Mouse (Mus musculus) testis, adult 2 months (tissue): ENCODE results near the gene Madcam1. TPM values are rescaled to one million over a fixed set of nuclear protein-coding genes. Genes with fewer than 3 reads are reported as not detected.

Experiments used
- H3K27ac ChIP-seq: fragments of 200-500 bp; 2 replicates; pipeline ENCODE4 v1.5.1; 2012; ENCODE audit warnings: low read depth, low read length; ENCODE audit not compliant: control insufficient read depth, insufficient read depth
- H3K27me3 ChIP-seq: fragments of 200-500 bp; 2 replicates; pipeline ENCODE4 v1.6.1; 2012; ENCODE audit warnings: mild to moderate bottlenecking, low read length, moderate library complexity; ENCODE audit not compliant: control insufficient read depth, insufficient read depth
- H3K36me3 ChIP-seq: fragments of 200-500 bp; 2 replicates; pipeline ENCODE4 v1.6.1; 2012; ENCODE audit warnings: mild to moderate bottlenecking, low read length; ENCODE audit not compliant: control insufficient read depth, insufficient read depth
- H3K4me1 ChIP-seq: fragments of 200-500 bp; 2 replicates; pipeline ENCODE4 v1.6.1; 2012; ENCODE audit warnings: low read length; ENCODE audit not compliant: control insufficient read depth, insufficient read depth
- H3K4me3 ChIP-seq: fragments of 200-500 bp; 2 replicates; pipeline ENCODE4 v1.5.1; 2012; ENCODE audit warnings: low read depth, mild to moderate bottlenecking, low read length, moderate library complexity, mixed read lengths; ENCODE audit not compliant: control insufficient read depth
- CTCF ChIP-seq: fragments of 200-500 bp; IDR thresholded peaks from 2 replicates; pipeline ENCODE4 v1.5.1; 2012; ENCODE audit warnings: low read depth, mild to moderate bottlenecking, inconsistent platforms, low read length, moderate library complexity; ENCODE audit not compliant: control insufficient read depth, insufficient read depth, insufficient replicate concordance
- POLR2A ChIP-seq: fragments of 200-500 bp; IDR thresholded peaks from 2 replicates; pipeline ENCODE4 v1.6.1; 2012; ENCODE audit warnings: low read depth, mild to moderate bottlenecking, inconsistent platforms, low read length, moderate library complexity; ENCODE audit not compliant: control insufficient read depth
- polyA plus RNA-seq: library from polyadenylated mRNA; depleted of rRNA; stranded (reverse); fragments of >200 nt; gene quantifications from 2 replicates; pipeline ENCODE4 v1.2.3, GENCODE M21; 2012

Gene Madcam1
- polyA plus RNA-seq, 1 experiment = not detected

DNA sequence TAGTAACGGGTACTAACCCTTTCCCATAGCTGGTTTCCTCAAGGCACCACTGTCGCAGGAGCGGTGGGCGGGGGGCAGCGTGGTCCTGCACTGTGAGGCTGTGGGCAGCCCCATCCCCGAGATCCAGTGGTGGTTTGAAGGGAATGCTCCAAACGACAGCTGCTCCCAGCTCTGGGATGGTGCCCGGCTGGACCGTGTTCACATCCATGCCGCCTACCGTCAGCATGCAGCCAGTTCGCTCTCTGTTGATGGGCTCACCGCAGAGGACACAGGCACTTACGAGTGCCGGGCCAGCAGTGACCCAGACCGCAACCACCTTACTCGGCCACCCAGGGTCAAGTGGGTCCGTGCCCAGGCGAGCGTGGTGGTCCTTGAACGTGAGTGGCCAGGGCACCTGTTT lies 44.3 kb downstream of the Madcam1 start:
- no peak for TF ChIP-seq CTCF
- no peak for TF ChIP-seq POLR2A
- H3K27me3 ChIP-seq = no peaks in the 10 kb centered on the region
- no peaks in the 10 kb centered on the region; the same call in 1 of the 2 replicates for H3K36me3 ChIP-seq
- no peak overlapping the region for H3K27ac ChIP-seq
- peaks cover 19% of the 10 kb centered on the region for H3K4me1 ChIP-seq
- no peak overlapping the region for H3K4me3 ChIP-seq

DNA sequence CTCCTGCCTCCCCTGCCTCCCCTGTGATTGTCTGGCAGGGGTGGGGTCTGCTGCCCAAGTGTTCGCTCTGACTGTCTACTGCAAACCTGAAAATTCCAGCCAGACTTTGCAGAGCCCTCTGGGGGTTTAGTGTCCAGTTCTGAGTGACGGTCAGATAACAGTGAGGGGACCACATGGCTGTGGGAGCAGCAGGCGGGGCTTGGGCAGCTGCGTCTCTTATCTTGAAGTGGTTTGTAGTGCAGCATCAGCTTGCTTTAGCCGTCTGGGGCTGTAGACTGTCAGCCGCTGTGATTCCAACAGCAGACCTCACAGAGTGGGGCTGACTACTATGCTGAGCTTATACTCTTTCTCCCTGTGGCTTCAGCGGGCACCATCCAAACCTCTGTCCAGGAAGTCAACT lies 44.9 kb downstream of the Madcam1 start:
- peaks cover 19% of the 10 kb centered on the region for H3K4me1 ChIP-seq
- no peak for TF ChIP-seq POLR2A
- no peak for TF ChIP-seq CTCF
- H3K36me3 ChIP-seq = no peaks in the 10 kb centered on the region; the same call in 1 of the 2 replicates
- H3K4me3 ChIP-seq = peak overlapping the region; percentile 59
- H3K27me3 ChIP-seq = no peaks in the 10 kb centered on the region
- no peak overlapping the region for H3K27ac ChIP-seq

DNA sequence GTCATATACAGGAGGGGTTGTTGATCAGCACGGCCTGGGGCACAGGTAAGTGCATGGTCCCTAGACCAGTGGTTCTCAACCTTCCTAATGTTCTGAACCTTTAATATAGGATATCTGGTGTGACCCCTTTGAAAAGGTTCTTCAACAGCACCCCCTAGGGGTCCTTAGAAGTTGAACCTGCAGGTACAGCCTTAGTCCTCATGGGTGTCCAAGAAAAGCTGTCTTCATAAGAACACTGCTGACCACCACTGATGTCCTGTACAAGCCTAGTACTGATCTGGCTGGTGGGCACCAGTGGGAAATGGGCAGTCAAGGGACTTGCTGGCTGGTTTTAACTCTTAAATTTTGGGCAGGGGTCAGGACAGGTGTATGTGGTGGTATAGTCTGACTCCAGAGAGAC lies 47.7 kb downstream of the Madcam1 start:
- Histone ChIP-seq H3K4me3 (no peak overlapping the region), H3K27me3 (no peaks in the 10 kb centered on the region), H3K4me1 (peaks cover 15% of the 10 kb centered on the region), H3K27ac (no peak overlapping the region), H3K36me3 (no peaks in the 10 kb centered on the region; the same call in 1 of the 2 replicates)
- TF ChIP-seq POLR2A (no peak), CTCF (no peak)

DNA sequence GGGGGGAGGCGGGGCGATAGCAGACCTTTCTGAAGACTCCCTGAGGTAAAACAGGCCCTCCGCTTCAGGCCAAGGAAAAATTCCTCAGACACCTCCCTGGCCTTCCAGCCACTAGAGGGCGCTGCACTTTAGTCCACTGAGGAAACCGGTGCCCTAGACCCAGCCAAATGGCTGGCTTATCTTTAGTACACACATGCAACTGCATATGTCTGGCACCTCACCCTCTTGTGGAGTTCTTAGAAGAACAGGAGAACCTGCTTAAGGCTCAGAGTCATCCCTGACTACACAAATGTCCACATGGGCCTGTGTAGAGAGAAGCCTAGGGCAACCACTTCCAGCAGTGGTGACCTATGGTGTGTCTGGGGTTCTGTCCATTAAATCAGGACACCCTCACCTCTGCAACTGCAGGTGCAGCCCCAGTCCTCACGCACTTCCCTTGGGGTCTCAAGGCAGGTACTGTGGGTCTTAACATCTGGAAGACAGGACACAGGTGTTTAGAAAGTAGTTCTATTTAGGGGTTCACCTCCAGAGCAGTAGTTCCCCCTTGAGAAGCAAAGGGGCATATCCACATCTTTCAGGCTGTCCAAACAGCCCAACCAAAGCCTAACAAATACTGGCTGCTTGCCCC lies 48.3 kb downstream of the Madcam1 start:
- H3K4me1 ChIP-seq = peaks cover 20% of the 10 kb centered on the region
- peak; percentile 71; the same call in 1 of the 2 replicates for TF ChIP-seq CTCF
- no peak for TF ChIP-seq POLR2A
- H3K36me3 ChIP-seq = no peaks in the 10 kb centered on the region; the same call in 1 of the 2 replicates
- H3K27ac ChIP-seq = no peak overlapping the region
- H3K4me3 ChIP-seq = no peak overlapping the region
- H3K27me3 ChIP-seq = no peaks in the 10 kb centered on the region

DNA sequence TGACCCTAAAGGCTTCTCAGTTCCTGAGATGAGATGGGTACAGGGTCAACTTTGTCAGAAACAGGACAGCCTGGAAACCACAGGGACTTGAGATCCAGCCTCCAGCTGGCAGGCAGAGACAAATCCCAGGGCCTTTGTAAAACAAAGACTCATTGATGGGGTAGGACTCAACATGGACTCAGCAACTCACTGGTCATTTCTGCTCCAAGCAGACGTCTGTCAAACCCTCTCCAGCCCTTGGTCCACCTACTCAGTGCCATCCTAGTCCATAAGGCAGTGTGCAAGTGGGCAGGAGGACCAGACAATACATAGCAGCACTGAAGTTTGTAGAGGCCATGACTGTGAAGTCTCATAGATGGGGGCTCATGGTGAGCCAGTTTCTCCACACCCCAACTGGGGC lies 48.8 kb downstream of the Madcam1 start:
- no peaks in the 10 kb centered on the region for H3K27me3 ChIP-seq
- no peak overlapping the region for H3K4me3 ChIP-seq
- TF ChIP-seq POLR2A = no peak
- TF ChIP-seq CTCF = no peak
- no peak overlapping the region for H3K27ac ChIP-seq
- H3K4me1 ChIP-seq = peaks cover 21% of the 10 kb centered on the region
- no peaks in the 10 kb centered on the region; the same call in 1 of the 2 replicates for H3K36me3 ChIP-seq

DNA sequence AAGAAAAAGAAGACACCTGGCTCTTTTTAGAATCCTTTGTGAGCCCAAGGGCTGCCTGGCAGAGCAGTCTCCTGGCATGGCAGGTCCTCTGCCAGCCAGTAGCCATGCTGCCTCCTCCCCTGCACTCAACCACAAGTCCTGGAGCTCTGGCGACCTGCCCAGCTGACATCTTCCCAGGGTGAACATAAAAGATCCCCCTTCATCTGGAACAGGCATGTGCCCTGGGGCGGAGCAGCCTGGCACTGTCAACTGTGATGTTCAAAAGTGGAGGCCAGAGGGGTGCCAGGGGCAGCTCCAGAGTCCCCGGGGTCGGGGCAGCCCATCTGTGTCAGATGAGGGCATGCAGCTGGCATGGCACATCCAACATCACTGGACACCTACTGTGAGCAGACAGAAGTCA lies 50.6 kb downstream of the Madcam1 start:
- Histone ChIP-seq H3K4me1 (peaks cover 16% of the 10 kb centered on the region), H3K27ac (no peak overlapping the region), H3K36me3 (no peaks in the 10 kb centered on the region), H3K27me3 (no peaks in the 10 kb centered on the region), H3K4me3 (no peak overlapping the region)
- TF ChIP-seq POLR2A (no peak), CTCF (no peak)

DNA sequence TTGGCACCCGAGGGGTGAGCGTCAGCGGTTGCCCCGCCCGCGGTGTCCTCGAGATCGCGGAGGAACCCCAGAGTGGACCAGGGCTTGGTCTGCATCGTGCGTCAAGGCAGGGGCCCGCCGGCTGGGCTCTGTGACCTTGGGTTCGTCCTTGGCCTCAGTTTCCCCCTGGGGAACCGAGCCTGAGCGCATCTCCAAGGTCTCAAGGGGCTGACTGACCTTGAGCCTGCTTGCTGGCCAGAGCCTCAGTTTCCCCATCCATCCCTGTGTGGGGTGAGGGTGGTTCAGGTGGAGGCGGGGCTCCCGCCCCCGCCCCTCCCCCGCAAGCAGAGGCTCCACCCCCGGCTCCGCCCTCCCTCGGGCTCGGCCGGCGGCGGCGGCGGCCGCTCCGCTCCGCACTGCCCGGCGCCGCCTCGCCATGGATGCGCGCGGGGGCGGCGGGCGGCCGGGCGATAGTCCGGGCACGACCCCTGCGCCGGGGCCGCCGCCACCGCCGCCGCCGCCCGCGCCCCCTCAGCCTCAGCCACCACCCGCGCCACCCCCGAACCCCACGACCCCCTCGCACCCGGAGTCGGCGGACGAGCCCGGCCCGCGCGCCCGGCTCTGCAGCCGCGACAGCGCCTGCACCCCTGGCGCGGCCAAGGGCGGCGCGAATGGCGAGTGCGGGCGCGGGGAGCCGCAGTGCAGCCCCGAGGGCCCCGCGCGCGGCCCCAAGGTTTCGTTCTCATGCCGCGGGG lies 52.1 kb downstream of the Madcam1 start, which contains the start of gene Hcn2:
Hcn2 (plus strand) TSS at position 381 of the 734 bp plus-strand sequence.
- Histone ChIP-seq H3K27me3 (no peaks in the 10 kb centered on the region), H3K4me1 (peaks cover 16% of the 10 kb centered on the region), H3K36me3 (no peaks in the 10 kb centered on the region), H3K4me3 (peak within 1 kb of the TSS; percentile 39), H3K27ac (no peak within 1 kb of the TSS)
- no peak for TF ChIP-seq POLR2A
- TF ChIP-seq CTCF = no peak
